Mouse (Mus musculus) gastrocnemius, postnatal 10 days (tissue): ENCODE measurements around the gene Itga4. TPM values are rescaled to one million over a fixed set of nuclear protein-coding genes. Genes with fewer than 3 reads are reported as not detected.

Experiments
- DNase-seq: peaks from one replicate; pipeline ENCODE4 v3.0.0; 2021; ENCODE audit warnings: mixed read lengths
- long read RNA-seq, 2 experiments: library from polyadenylated mRNA; stranded (forward); transcript quantifications; one replicate each; pipeline ENCODE4 v2.0.0; 2021
- total RNA-seq, 2 experiments: library from RNA; stranded (reverse); gene quantifications; 2 replicates each; pipeline ENCODE4 v1.2.3; 2021

Gene Itga4
- 1 to 10 TPM; 5.5 to 6.5 TPM for total RNA-seq
- long read RNA-seq, experiment 1, partial matches to known transcripts: 1 of 2 reads
- long read RNA-seq, experiment 1, other reads (novel, unspliced or antisense): 1 of 2 reads
- long read RNA-seq, experiment 2, full-length matches to known transcripts: 1 of 1 reads
- long read RNA-seq, experiment 2, partial matches to known transcripts: 0 of 1 reads
- long read RNA-seq, experiment 2, other reads (novel, unspliced or antisense): 0 of 1 reads

- DNase-seq: peak; percentile 64
These were observed at the start of gene Itga4 for GRCm38 (mm10) chr2:79255192-79256000. TSS of gene Itga4 (plus strand) at chr2:79255426.

GRCm38 (mm10) chr2:79206191-79206755 lies 49.0 kb upstream of the Itga4 start:
- DNase-seq: no peak

GRCm38 (mm10) chr2:79214982-79215381 lies 40.2 kb upstream of the Itga4 start:
- no peak for DNase-seq

DNA sequence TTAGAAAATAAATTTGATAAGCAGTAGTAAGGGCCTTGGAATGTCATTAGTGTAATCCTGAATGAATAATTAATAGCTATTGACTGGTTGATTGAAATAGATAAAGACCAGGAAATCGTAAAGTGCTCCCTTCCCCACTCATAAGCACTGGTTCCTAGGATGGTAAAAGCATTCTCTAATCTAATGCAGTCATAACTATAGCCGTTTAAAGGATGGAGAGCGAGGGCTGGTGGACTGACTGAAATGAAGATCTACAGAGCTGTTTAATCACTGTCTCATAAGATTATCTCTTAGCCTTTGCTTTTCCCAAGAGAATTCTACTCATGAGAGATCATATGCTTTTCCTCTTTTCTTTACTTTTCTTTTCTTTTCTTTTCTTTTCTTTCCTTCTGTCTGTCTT lies 39.7 kb upstream of the Itga4 start:
- DNase-seq: no peak

DNA sequence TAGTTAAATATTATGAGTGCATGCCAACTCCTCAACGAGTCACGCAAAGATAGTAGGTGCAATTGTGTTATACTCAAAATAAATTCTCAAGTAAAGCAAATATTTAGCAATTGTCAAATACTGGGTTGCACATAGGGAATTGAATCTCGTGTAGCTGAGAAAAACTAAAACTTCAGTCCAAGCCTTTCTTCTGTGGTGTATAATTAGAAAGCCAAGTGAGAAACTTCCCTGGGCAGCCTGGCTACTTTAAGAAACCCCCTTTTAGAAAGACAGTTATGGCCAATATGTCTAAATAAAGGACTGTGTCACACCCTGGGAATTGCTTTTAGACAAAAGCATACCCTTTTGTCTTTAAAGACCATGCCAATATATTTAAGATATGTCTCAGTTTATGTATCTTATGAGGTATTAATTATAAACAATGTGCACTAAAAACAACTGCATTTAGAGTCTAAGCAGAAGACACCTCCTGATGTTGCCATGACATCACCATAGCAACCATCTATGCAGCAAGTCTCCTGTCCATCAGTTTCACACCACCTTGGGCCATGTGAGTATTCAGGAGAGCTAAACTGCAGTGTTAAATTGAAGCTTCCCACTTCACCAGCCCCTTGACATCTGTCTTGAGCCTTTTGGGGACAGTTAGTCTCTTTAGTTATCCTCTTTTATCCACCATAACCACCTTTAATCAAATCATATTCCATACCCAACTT lies 30.4 kb upstream of the Itga4 start:
- no peak for DNase-seq

- DNase-seq: no peak
These were observed 27.4 kb upstream of the Itga4 start for GRCm38 (mm10) chr2:79227805-79228241.

GRCm38 (mm10) chr2:79231056-79231949 lies 23.9 kb upstream of the Itga4 start:
- DNase-seq: no peak

DNA sequence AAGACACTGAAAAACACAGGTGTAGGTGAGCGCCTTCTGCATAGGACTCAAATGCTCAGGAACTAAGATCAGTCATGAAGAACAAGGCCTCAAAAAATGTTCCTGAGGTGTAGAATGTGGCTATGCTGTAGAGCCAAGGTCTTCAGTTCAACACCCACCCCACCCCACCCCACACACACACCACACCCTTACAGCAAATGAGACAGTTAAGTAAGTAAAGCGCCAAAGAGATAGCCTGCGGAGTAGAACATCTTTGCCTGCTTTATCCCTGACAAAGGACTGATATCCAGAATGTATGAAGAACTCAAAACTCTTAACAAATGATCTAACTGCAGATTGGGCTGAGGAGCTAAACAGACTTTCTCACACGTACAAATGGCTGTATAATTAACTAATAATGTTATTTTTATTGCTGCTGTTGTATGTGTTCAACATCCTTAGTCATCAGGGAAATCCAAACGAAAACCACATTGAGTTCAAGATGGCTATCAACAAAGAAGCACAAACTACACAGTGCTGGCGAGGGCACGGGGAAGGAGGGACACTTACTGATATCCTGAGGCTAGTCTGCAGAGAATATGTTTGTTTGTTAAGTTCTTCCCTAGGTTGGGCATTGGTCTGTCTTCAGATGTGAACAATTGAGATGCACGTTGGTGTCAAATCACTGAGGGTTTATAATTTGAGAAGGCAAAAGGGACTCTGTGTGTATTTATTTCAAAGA lies 19.3 kb upstream of the Itga4 start:
- no peak for DNase-seq

GRCm38 (mm10) chr2:79237216-79237615 lies 18.0 kb upstream of the Itga4 start:
- DNase-seq: no peak

GRCm38 (mm10) chr2:79244276-79244675 lies 10.9 kb upstream of the Itga4 start:
- DNase-seq: no peak

DNA sequence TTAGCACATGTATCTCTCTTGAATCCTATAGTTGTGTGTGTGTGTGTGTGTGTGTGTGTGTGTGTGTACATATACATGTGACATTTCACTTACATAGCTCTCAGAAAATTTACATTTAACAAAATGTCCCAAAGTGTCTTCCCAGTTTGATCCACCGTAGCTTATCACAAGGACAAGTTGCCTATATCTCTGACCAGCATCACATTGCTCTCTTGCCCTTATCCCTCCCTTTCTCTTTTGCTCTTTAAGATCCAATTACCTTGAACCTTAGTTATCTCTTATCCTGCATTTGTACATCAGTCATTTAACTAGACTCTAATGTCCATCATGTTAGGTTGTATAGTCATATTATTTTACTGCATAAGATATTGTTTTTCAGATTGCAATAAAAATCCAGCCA lies 10.5 kb upstream of the Itga4 start:
- no peak for DNase-seq

- no peak for DNase-seq
These were observed 6.9 kb upstream of the Itga4 start for GRCm38 (mm10) chr2:79248283-79248682.

DNA sequence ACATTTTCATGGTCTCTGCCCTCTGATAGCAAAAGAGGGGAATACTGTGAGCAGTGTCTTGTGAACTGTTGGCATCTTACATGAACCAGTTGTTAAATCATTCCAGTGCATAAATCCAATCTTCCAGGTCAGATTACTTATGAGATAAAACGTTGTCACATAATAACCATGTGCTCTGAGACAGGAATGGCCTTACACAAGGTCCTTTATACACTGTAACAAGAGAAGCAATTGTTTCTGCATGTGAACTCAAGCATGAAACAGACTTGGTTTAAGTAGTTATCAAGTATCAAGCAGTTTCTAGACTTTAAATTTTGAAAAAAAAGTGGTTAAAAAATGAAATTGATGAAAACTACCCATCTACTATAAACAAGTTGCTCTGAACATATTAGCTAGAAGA lies 4.7 kb upstream of the Itga4 start:
- no peak for DNase-seq

GRCm38 (mm10) chr2:79253754-79254197 lies 1.4 kb upstream of the Itga4 start:
- no peak for DNase-seq

DNA sequence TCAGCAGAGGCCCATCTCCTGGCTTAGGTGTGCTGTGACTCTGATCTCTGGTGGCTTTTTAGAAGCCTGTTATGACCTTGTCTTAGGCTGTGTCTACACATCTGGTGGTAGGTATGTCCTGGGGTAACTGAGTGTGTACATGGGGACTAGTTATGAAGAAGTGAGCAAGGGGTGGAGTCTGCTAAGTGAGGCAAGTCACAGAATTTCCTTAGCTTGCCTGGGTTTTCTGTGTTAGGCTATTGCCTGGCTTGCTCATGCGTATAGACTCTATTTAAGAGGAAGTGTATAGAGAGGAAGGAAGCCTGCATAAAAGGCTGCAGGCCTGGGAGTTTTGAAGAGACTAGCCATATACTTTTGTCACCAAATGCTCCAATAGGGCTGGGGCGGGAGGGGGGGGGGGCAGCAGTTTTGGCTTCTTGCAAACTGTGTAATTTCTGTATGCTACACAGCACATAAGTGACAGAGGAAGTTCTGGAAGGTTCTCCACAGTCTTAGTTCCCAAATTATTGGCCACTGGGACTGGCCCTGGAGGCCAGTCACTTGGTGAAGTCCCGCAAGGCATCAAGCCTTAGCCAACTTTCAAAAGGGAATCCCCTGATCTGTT lies 536 bp upstream of the Itga4 start:
- no peak for DNase-seq

- DNase-seq: no peak
These were observed 744 bp downstream of the Itga4 start for GRCm38 (mm10) chr2:79256001-79256339.

- DNase-seq: no peak
These were observed 1.1 kb downstream of the Itga4 start for GRCm38 (mm10) chr2:79256376-79256775.

DNA sequence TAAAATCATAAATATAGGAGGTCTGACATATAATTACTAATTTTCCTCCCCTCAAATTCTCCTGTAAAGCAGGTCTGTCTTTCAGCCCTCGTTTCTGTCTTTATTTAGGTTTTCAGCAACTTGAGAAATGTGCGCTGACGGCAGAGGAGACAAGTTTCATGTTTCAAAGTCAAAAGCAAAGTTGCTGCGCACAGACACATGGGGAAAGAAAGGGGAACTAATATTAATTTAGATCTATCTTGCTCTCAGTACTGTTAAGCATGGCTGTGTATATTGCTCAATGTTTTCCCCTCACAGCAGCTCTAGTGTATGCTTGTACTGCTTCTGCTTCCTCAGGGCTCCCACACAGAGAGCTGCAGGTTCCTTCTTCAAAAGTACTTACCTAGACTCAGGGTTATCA lies 1.7 kb downstream of the Itga4 start:
- no peak for DNase-seq

GRCm38 (mm10) chr2:79257411-79257810 lies 2.2 kb downstream of the Itga4 start:
- DNase-seq: no peak

DNA sequence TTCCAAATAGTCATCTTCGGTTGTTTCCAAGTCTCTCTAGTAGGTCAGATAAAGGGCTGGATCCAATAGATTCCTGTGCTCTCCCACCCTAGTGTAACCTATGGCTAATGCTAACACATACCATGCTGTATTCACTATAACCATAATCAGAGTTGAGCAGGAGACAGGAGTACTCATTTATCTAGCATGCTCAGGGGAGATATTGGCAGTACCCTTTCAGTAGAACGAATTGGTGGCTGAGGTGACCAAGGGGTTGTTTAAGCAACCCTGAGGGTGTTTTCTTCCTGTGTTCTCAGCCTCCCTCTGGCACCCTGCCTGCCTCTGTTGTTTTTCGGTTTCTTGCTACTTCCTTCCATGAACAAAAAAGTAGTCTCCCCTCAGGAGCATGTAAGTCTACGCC lies 4.1 kb downstream of the Itga4 start:
- no peak for DNase-seq

GRCm38 (mm10) chr2:79265665-79266064 lies 10.4 kb downstream of the Itga4 start:
- peak; percentile 66 for DNase-seq
